Mouse (Mus musculus): ENCODE data around the gene Ints5. TPM values are rescaled to one million over a fixed set of nuclear protein-coding genes. Genes with fewer than 3 reads are reported as not detected.
"Not testable (repeated sequence)": the region's sequence is repeated elsewhere in the genome, so short reads cannot be mapped to it uniquely, and the experiment has no call there.

Gene Ints5
- total and polyA plus RNA-seq, 2 experiments, result 3.8 to 15.9 TPM

DNA sequence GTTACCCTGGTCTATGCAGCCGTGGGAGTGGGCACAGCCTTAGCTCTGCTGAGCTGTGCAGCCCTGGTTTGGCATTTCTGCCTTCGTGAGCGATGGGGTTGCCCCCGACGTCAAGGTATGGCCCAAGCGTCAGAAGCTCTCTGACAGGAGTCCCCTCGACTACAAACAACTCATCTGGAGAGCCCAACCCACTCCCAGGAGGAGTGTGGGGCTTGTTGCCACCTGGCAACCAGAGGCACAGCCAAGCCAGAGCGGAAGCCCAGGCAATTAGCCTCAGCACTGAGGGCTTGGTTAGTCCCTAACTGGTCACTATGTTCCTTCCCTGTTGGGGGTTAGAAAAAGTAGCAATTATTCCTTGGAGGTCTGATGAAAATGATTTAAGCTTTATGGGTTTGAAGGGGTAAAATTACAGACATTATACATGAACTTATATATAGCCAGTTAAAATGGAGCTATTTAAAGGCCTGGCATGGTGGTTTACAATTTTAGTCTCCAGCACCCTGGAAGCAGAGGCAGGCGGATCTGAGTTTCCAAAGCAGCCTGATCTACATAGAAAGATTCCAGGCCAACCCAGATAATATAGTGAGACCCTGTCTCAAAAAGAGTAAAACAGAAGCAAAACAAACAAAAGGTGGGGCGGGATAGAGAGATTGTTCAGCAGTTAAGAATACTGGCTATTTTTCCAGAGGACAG, 40.4 kb upstream of the Ints5 start:
- H3K27ac ChIP-seq (replicated peaks; ENCODE audit: insufficient read depth, low read depth, low read length), result no peak overlapping the region
- no peaks in the 10 kb centered on the region for H3K4me1 ChIP-seq (ENCODE audit: control insufficient read depth, insufficient read depth, low read length)
- TF ChIP-seq CTCF (IDR thresholded peaks at IDR 0.05; ENCODE audit: low read depth, low read length), result no peak
- TF ChIP-seq POLR2A (IDR thresholded peaks at IDR 0.05; ENCODE audit: extremely low read depth, insufficient read depth, low read length), result no peak
- DNase-seq (ENCODE audit: extremely low read depth, low read depth, low spot score), result no peak
- H3K27me3 ChIP-seq (ENCODE audit: control insufficient read depth, insufficient read depth, low read length), result no peaks in the 10 kb centered on the region
- 69% methylated on average over 10 of the region's 10 CpGs for WGBS
- H3K9ac ChIP-seq (ENCODE audit: low read depth, low read length), result no peak overlapping the region
- no peak overlapping the region for H3K4me3 ChIP-seq (ENCODE audit: insufficient read depth, low read depth, low read length)
- peaks cover 3% of the 10 kb centered on the region; the same call in 1 of the 2 replicates for H3K36me3 ChIP-seq (ENCODE audit: control insufficient read depth, insufficient read depth, low read length)
- no peaks in the 10 kb centered on the region for H3K79me2 ChIP-seq (ENCODE audit: control insufficient read depth, insufficient read depth, low read length)

DNA sequence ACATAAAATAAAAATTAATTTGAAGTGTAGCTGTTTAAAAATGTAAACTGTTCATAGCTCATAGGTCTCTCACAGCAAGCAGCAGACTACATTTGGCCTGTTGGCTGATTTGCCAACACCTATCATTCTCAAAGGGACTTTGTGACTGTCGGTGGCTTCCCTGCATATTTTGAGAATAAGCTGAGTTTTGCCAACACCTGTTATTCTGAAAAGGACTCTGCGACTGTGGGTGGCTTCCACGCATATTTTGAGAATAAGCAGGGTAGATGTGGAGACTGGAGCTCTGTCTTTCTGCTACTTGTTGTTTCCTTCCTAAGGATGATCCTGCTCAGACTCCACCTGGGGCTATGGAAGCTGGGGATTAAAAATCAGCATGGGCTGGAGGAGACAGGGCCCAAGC, 39.7 kb upstream of the Ints5 start:
- H3K27ac ChIP-seq (replicated peaks; ENCODE audit: insufficient read depth, low read depth, low read length), result no peak overlapping the region
- no peak overlapping the region for H3K4me3 ChIP-seq (ENCODE audit: insufficient read depth, low read depth, low read length)
- H3K36me3 ChIP-seq (ENCODE audit: control insufficient read depth, insufficient read depth, low read length), result peaks cover 3% of the 10 kb centered on the region; the same call in 1 of the 2 replicates
- DNase-seq (ENCODE audit: extremely low read depth, low read depth, low spot score), result no peak
- H3K4me1 ChIP-seq (ENCODE audit: control insufficient read depth, insufficient read depth, low read length), result no peaks in the 10 kb centered on the region
- no peaks in the 10 kb centered on the region for H3K27me3 ChIP-seq (ENCODE audit: control insufficient read depth, insufficient read depth, low read length)
- WGBS, result 85% methylated on average over 3 of the region's 3 CpGs
- H3K9ac ChIP-seq (ENCODE audit: low read depth, low read length), result no peak overlapping the region
- no peak for TF ChIP-seq POLR2A (IDR thresholded peaks at IDR 0.05; ENCODE audit: extremely low read depth, insufficient read depth, low read length)
- no peak for TF ChIP-seq CTCF (IDR thresholded peaks at IDR 0.05; ENCODE audit: low read depth, low read length)
- H3K79me2 ChIP-seq (ENCODE audit: control insufficient read depth, insufficient read depth, low read length), result no peaks in the 10 kb centered on the region

DNA sequence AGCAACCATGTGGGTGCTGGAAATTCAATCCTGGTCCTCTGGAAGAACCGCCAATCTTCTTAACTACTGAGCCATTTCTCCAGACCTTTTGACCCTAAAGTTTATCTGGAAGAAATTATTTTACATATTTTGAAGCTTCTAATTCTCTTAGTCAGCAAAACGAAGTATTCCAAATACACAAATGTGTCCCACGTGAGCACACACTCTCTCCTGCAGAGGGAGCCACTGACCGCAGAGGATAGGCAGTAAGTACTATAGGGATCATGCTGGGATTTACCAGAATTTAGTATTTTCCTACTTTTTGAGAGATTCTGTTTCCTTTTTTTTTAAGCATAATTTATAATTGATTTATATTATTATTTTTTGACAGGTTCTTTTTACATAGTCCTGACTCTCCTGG, 35.1 kb upstream of the Ints5 start:
- Histone ChIP-seq H3K27ac (replicated peaks; ENCODE audit: insufficient read depth, low read depth, low read length) (no peak overlapping the region), H3K9ac (ENCODE audit: low read depth, low read length) (no peak overlapping the region), H3K36me3 (ENCODE audit: control insufficient read depth, insufficient read depth, low read length) (no peaks in the 10 kb centered on the region), H3K4me3 (ENCODE audit: insufficient read depth, low read depth, low read length) (no peak overlapping the region), H3K4me1 (ENCODE audit: control insufficient read depth, insufficient read depth, low read length) (no peaks in the 10 kb centered on the region), H3K27me3 (ENCODE audit: control insufficient read depth, insufficient read depth, low read length) (no peaks in the 10 kb centered on the region), H3K79me2 (ENCODE audit: control insufficient read depth, insufficient read depth, low read length) (no peaks in the 10 kb centered on the region)
- WGBS, result 26% methylated on average over 4 of the region's 4 CpGs
- TF ChIP-seq POLR2A (IDR thresholded peaks at IDR 0.05; ENCODE audit: extremely low read depth, insufficient read depth, low read length), result no peak
- TF ChIP-seq CTCF (IDR thresholded peaks at IDR 0.05; ENCODE audit: low read depth, low read length), result peak; percentile 81
- DNase-seq (ENCODE audit: extremely low read depth, low read depth, low spot score), result peak; percentile 73

DNA sequence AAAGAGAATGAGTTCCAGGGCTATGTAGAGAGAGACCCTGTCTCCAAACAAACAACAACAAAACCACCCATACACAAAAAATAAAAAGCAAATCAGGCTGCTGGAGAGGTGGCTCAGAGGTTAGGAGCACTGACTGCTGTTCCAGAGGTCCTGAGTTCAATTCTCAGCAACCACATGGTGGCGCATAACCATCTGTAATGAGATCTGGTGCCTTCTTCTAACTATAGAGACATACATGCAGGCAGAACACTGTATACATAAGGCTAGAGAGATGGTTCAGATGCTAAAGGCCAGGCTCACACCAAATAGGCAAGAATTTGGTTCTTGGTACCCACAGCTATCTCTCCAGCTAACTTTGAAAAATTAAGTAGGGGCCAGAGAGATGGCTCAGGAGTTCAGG, 33.8 kb upstream of the Ints5 start:
- H3K27me3 ChIP-seq (ENCODE audit: control insufficient read depth, insufficient read depth, low read length), result no peaks in the 10 kb centered on the region
- no peaks in the 10 kb centered on the region for H3K79me2 ChIP-seq (ENCODE audit: control insufficient read depth, insufficient read depth, low read length)
- no peak for DNase-seq (ENCODE audit: extremely low read depth, low read depth, low spot score)
- H3K27ac ChIP-seq (replicated peaks; ENCODE audit: insufficient read depth, low read depth, low read length), result no peak overlapping the region
- no peak overlapping the region for H3K4me3 ChIP-seq (ENCODE audit: insufficient read depth, low read depth, low read length)
- no peak overlapping the region for H3K9ac ChIP-seq (ENCODE audit: low read depth, low read length)
- H3K36me3 ChIP-seq (ENCODE audit: control insufficient read depth, insufficient read depth, low read length), result no peaks in the 10 kb centered on the region
- TF ChIP-seq CTCF (IDR thresholded peaks at IDR 0.05; ENCODE audit: low read depth, low read length) (peak; percentile 41; the same call in 1 of the 2 replicates), POLR2A (IDR thresholded peaks at IDR 0.05; ENCODE audit: extremely low read depth, insufficient read depth, low read length) (no peak)
- H3K4me1 ChIP-seq (ENCODE audit: control insufficient read depth, insufficient read depth, low read length), result no peaks in the 10 kb centered on the region
- WGBS, result 16% methylated on average over 1 of the region's 1 CpGs

DNA sequence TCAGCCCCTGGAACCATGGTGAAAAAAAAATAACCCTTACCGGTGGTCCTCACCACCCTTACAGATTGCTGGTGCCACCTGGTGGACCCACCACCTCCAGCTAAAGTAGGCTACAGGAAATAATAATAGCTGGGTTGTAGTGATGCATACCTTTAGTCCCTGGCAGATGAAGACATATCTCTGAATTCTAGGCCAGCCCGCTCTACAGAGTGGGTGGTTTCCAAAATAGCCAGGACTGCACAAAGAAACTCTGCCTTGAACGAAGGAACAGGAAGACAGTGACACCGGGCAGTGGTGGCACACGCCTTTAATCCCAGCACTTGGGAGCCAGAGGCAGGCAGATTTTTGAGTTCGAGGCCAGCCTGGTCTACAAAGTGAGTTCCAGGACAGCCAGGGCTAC, 28.5 kb upstream of the Ints5 start:
- no peak for DNase-seq (ENCODE audit: extremely low read depth, low read depth, low spot score)
- no peak overlapping the region for H3K9ac ChIP-seq (ENCODE audit: low read depth, low read length)
- WGBS, result 84% methylated on average over 6 of the region's 6 CpGs
- TF ChIP-seq CTCF (IDR thresholded peaks at IDR 0.05; ENCODE audit: low read depth, low read length), result no peak
- no peak for TF ChIP-seq POLR2A (IDR thresholded peaks at IDR 0.05; ENCODE audit: extremely low read depth, insufficient read depth, low read length)
- H3K4me1 ChIP-seq (ENCODE audit: control insufficient read depth, insufficient read depth, low read length), result peaks cover 2% of the 10 kb centered on the region; the same call in 1 of the 2 replicates
- no peaks in the 10 kb centered on the region for H3K36me3 ChIP-seq (ENCODE audit: control insufficient read depth, insufficient read depth, low read length)
- no peak overlapping the region for H3K4me3 ChIP-seq (ENCODE audit: insufficient read depth, low read depth, low read length)
- H3K79me2 ChIP-seq (ENCODE audit: control insufficient read depth, insufficient read depth, low read length), result no peaks in the 10 kb centered on the region
- no peak overlapping the region for H3K27ac ChIP-seq (replicated peaks; ENCODE audit: insufficient read depth, low read depth, low read length)
- no peaks in the 10 kb centered on the region for H3K27me3 ChIP-seq (ENCODE audit: control insufficient read depth, insufficient read depth, low read length)

DNA sequence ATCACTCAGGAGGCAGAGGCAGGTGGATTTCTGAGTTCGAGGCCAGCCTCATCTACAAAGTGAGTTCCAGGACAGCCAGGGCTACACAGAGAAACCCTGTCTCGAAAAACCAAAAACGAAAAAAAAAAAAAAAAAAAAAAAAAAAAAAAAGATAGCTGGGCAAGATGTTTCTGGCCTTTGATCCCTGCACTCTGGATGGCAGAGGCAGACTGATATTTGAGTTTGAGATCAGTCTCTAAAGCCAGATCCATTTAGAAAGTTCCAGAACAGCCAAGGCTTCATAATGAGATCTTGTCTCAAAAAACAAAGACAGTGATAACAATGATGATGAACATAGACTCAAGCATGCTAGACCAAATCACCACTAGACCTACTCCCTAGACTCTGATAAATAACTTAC, 22.4 kb upstream of the Ints5 start:
- 24% methylated on average over 3 of the region's 3 CpGs for WGBS
- H3K79me2 ChIP-seq (ENCODE audit: control insufficient read depth, insufficient read depth, low read length); H3K4me3 ChIP-seq (ENCODE audit: insufficient read depth, low read depth, low read length); H3K27me3 ChIP-seq (ENCODE audit: control insufficient read depth, insufficient read depth, low read length); H3K9ac ChIP-seq (ENCODE audit: low read depth, low read length): not testable (repeated sequence)
- DNase-seq (ENCODE audit: extremely low read depth, low read depth, low spot score), result peak; percentile 82
- Histone ChIP-seq H3K4me1 (ENCODE audit: control insufficient read depth, insufficient read depth, low read length) (peaks cover 13% of the 10 kb centered on the region; the same call in 1 of the 2 replicates), H3K36me3 (ENCODE audit: control insufficient read depth, insufficient read depth, low read length) (peaks cover 13% of the 10 kb centered on the region), H3K27ac (replicated peaks; ENCODE audit: insufficient read depth, low read depth, low read length) (peak overlapping the region; percentile 63)

Data from liver, adult 2 months (tissue).